Mouse (Mus musculus) cerebellum, postnatal 4 days (tissue): ENCODE data around the gene Eif3b.

Source experiments
- DNase-seq, 2 experiments: peaks; one replicate each; pipeline ENCODE4 v3.0.0; 2022; ENCODE audit warnings: low spot score in 2 of 2, mixed read lengths in 1 of 2

Eif3b gene

DNA sequence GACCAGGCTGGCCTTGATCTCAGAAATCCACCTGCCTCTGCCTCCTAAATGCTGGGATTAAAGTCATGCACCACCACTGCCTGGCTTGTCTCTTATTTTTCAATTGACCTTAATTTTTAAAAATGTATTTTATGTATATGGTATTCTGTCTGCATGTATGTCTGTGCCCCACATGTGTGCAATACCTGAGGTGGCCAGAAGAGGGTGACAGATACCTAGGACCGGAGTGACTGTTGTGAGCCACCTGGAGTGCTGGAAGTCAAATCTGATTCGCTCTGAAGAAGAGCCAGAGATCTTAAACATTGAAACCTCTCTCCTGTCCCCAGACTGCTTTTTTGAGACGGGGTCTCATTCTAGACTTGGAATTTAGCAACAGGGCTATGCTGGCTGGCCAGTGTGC is 53.2 kb downstream of the Eif3b start:
- DNase-seq = no peak

DNA sequence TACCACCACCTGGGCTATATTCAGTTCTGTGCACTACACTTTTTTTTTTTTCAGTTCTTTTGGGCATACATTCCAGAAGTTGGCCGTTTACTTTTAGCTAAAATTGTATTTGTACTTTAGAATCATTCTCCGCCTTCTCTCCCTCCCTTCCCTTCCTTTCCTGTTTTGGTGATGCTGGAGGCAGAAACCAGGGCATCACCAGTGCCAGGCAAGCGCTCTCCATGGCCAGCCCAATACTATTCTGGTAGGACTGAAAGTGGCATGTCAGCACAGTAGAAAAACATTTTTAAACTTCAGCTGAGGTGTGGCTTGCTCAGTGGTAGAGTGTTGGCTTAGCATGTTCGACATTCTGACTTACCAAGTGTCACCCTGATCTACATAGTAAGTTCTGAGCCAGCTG is 62.3 kb downstream of the Eif3b start:
- DNase-seq = no peak

DNA sequence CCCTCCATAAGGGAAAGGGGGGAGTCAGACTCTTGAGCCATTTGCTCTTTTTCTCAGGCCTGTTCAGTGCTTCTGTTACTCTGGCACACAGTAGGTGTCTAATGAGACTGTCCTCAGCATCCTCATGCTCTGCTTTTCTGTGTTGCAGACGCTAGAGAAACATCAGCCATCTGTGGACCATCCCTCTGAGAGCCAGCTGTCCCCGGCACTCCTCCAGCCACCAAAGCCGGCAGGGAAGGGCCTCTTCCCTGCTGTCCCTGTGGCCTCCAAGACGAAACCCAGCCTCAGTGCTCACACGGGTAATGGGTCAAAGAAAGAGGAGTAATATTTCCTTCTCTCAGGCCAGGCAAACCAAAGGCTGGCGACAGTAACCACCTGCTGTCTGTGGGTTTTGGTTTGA is 72.0 kb downstream of the Eif3b start:
- no peak for DNase-seq

DNA sequence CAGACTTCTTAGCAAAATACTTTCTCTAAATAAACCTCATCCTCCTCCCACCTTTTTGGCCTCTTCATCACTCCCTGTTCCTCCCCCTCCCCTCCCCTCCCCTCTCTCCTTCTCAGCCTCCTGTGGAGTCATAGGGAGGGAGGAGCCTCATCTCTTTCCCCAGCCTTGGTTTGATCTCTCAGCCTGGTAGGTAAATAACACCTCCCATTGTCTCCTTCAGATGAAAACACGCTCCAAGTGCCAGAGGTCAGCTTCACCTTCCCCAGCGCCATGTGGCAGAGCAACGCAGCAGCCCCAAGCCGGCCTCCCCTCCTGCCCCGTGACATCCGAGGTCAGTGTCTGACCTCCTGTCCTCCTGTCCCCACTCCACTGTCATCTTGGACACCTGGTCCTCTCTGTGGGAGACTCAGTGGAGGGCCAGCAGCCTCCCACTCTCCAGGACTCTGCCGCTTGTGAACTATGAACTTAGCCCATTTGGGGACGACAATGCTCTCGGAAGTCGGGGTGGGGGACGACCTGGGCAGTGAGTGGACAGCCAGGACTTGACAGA is 73.6 kb downstream of the Eif3b start:
- no peak for DNase-seq
